Mouse (Mus musculus) B cell, adult 2 months (primary cell): Measurements from ENCODE around the gene Cemip.

Experiments
- DNase-seq, 2 experiments: peaks; one replicate each; pipeline ENCODE4 v3.0.0; 2022

The Cemip gene

DNA sequence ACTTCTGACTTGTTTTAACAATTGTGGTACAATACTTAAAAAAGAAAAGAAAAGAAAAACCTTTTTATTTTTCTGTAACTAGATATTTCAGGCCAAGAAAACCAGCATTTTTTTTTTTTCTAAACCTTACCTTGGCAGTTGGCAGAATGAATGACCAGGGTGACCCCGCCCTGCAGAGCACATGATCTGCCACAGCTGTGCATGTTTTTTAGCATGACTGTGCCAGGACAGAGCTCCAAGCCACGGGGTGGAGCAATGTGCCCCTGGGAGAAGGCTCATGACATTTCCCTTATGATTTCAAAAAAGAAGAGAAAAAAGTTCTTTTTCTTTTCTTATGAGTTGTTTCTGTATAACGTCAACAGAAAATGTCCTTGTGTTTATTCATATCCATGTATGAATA is 196.9 kb downstream of the Cemip start:
- DNase-seq = no peak

DNA sequence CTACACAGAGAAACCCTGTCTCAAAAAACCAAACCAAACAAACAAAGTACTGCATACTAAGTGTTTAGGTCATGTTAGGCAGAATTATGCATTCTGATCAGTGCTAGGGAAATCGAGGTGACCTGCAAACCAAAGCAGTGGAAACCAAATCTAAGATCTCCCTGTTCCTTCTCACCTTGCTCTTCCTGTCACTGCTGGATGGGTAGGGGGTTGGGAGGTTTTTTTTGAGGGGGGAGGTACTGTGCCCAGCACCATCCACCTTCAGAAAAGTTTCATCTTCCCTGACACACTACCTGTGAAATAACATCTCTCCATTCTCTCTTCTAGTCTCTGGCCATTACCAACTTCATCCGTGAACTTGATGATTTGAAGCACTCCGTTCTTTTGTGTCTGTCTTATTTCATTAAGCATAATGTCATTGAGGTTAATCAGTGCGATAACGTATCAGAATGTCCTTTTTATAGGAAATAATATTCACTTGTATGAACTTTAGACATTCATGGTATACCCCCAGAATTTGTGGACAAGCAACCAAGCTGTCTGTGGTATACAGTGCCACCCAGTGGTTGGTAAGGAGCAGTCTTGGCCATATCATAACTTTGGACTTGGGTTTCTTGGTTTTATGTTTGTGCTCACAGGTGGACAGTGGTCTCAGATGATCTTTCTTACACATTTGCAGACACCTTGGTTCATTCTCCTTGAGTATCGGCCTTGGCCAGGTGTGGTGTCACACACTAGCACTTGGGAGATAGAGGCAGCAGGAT is 199.8 kb downstream of the Cemip start:
- peak; percentile 42 to 50 for DNase-seq

DNA sequence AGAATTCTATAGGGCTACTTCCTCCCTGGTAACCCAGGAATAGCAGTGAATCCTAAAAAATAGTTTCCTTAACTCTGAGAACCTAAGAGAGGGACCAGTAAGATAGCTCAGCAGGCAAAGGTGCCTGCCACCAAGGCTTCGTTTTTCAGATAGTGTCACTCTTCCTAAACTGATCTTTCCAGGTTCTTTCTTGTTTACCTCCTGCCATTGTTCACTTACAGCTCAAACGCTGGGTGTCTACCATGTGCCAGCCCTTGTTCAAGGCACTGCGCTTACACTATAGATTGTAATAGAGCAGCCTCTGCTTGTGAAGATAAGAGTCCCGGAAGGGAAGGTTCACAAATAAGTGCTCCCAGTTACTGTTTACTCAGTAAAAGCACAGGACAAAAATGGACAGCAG is 200.5 kb downstream of the Cemip start:
- DNase-seq = no peak

DNA sequence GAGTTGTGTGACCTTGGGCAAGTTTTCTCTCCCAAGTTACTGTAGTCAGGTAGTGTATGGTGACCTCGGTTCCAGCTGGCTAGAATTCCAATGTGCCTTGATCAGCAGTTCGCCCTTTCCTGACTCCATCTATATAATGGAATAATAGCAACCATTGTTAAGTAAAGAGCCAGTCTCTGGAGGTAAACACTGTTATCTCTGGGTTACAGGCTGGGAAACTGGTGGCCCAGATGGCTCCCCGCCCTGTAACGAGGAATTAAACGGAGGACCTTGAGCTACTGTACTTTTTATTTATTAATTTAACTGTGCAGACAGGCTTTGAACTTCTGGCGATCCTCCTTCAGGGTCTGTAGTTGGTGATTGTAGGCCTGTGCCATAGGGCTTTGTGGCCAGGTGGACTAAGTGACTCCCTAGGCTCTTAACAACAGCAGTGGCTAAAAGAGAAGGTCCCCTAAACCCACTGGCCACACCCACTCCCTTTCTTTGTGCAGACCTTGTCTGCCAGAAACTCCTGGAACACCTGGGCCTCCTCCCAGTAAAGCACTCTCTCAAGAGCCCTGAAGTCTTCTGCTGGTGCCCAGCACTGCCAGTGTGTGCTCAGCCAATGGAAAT is 201.3 kb downstream of the Cemip start:
- DNase-seq = no peak

DNA sequence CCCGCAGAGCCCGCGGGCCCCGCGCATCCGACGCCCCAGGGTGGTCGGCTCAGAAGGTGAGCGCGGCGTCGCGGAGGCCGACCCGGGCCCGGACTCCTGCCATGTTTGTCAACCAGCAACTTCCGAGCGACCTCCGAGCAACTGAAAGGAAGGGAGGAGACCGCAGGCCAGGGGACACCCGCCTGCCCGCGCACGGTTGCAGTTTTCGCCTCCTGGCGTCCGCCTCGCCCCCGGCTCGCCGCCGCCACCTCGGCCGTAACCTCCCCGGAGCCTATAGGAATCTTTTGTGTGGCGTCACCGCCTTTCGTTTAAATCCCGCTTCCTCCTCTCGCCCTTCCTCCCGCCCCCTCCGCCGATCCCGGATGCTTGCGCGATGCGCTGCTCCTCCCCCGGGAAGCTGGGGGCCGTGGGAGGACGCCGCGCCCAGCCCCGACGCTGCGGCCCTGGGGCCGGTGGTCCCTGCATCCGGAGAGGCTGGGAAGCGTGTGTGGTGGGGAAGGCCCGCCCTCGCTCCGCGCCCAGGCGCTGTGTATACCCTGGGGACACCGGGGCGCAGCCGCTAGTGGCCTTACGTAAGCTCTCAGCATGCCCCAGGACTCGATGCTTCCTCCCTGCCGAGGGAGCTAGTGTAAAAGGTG is 202.2 kb downstream of the Cemip start, which contains the start of the genes Tlnrd1 and Mesd:
Gene Tlnrd1 (minus strand): TSS at position 285 of the 638 bp plus-strand sequence.
Gene Mesd (plus strand): TSS at position 446 of the 638 bp plus-strand sequence.
- DNase-seq = peak; percentile 86 to 87

DNA sequence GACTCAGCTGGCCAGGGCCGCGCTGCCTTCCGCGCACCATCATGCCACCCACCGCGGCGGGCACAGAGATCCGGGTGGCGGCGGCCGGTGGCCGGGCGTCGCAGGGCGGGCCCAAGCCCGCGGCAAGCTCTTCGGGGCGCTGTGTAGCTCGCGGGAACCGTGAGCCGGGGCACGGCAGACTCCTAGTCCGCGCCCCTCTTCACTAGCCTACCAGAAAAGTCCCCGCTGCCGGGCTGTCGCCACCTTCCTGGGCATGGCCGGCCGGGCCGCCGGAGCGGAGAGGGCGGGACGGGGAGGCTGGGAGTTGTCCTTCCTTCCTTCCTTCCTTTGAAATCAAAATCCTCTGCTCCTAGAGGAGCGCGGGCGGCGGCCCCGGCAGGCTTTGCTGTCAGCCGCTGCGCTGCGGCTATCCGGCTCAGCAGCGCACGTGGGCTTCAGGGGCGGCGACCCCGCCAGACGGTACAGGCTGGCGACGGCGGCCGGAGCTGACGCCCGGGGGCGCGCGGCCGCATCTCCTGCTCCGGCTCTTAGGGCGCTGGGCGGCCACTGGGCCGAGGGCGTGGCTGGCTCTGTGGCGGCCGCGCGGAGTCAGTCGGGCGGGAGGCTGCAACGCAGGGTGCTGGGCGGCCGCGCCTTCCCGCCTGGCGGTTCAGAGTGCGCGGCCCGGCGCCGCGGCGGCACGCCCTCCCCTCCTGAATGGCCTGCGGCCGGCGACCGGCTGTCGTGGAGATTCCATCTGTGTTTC is 202.9 kb downstream of the Cemip start:
- DNase-seq = peak in 1 of 2 experiments; percentile 60
